Mouse (Mus musculus) lung, embryonic 15.5 days (tissue): ENCODE results near the gene Dao. TPM values are rescaled to one million over a fixed set of nuclear protein-coding genes. Genes with fewer than 3 reads are reported as not detected.

Experiments
- ATAC-seq: fragments of 200-750 bp; cut with Nextera tagmentation; 2 replicates; pipeline ENCODE4 v1.8.0; 2017; ENCODE audit warnings: moderate number of reproducible peaks, borderline replicate concordance; ENCODE audit not compliant: low FRiP score, low TSS enrichment; ENCODE audit errors: extremely low read depth
- H3K27ac ChIP-seq: fragments of 300-500 bp; sonication (generic); 2 replicates; pipeline ENCODE4 v1.5.1; 2015; ENCODE audit warnings: moderate library complexity, mild to moderate bottlenecking, inconsistent platforms
- H3K27me3 ChIP-seq: fragments of 300-500 bp; sonication (generic); 2 replicates; pipeline ENCODE4 v1.6.1; 2015; ENCODE audit warnings: inconsistent platforms
- H3K36me3 ChIP-seq: fragments of 300-500 bp; sonication (generic); 2 replicates; pipeline ENCODE4 v1.6.1; 2015; ENCODE audit warnings: inconsistent platforms
- H3K4me1 ChIP-seq: fragments of 300-500 bp; sonication (generic); 2 replicates; pipeline ENCODE4 v1.6.1; 2015; ENCODE audit warnings: inconsistent platforms
- H3K4me2 ChIP-seq: fragments of 300-500 bp; sonication (generic); 2 replicates; pipeline ENCODE4 v1.6.1; 2015; ENCODE audit warnings: inconsistent platforms, mild to moderate bottlenecking, moderate library complexity
- H3K4me3 ChIP-seq: fragments of 300-500 bp; sonication (generic); 2 replicates; pipeline ENCODE4 v1.5.1; 2015; ENCODE audit warnings: mild to moderate bottlenecking, inconsistent platforms
- H3K9ac ChIP-seq: fragments of 300-500 bp; sonication (generic); 2 replicates; pipeline ENCODE4 v1.6.1; 2015; ENCODE audit warnings: inconsistent platforms
- H3K9me3 ChIP-seq: fragments of 300-500 bp; sonication (generic); 2 replicates; pipeline ENCODE4 v1.6.1; 2016; ENCODE audit warnings: inconsistent platforms
- WGBS: fragments of 180-500 bp; shearing (Covaris S2); methylation state at CpG from one replicate; pipeline ENCODE4 v1.1.7; 2015; 5-methylcytosine and 5-hydroxymethylcytosine counted together
- polyA plus RNA-seq: library from polyadenylated mRNA; unstranded; fragments of >200 nt; fragmentation: Nextera tagmentation; extraction: Ambion mirVana; gene quantifications from 2 replicates; pipeline ENCODE4 v1.2.1, GENCODE M21; 2015

Dao gene
- polyA plus RNA-seq, 1 experiment from 2014 or later = not detected

DNA sequence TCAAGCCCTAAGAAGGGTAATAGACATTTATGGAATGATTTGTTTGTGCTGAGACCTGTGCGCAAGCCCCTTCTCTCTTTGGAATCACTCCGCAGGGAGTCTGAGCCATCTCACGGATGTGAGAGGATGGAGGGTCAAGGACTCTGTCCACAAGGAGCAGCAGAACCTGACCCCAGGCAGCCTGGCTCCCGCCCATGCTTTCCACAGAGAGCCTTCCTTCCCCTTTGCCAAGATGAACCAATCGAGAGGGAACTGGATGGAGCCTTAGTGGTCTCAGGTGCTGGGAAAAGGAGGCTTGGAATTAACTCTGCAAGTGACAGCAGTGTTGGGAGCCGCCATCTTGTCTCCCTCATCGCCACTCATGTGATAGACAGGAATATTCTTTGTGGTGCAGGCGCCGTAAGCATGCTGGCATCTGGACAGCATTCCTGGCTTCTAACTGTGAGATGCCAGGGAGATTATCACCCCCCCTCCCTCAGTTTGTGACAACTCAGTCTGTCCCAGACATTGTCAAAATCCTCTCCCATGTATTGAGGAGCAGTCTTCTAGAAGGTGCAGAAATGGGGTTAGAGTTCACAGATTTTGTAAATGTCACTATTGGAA lies 53.7 kb downstream of the Dao start:
- no peak for ATAC-seq
- no peak overlapping the region for H3K4me3 ChIP-seq
- H3K36me3 ChIP-seq = no peaks in the 10 kb centered on the region
- no peak overlapping the region for H3K4me2 ChIP-seq
- no peaks in the 10 kb centered on the region for H3K9me3 ChIP-seq
- H3K9ac ChIP-seq = no peak overlapping the region
- H3K4me1 ChIP-seq = 0 out of 2 replicates have a peak, but pooled peaks cover 2% of the 10 kb centered on the region
- H3K27ac ChIP-seq = no peak overlapping the region
- WGBS = 65% methylated on average over 9 of the region's 9 CpGs
- no peaks in the 10 kb centered on the region for H3K27me3 ChIP-seq

DNA sequence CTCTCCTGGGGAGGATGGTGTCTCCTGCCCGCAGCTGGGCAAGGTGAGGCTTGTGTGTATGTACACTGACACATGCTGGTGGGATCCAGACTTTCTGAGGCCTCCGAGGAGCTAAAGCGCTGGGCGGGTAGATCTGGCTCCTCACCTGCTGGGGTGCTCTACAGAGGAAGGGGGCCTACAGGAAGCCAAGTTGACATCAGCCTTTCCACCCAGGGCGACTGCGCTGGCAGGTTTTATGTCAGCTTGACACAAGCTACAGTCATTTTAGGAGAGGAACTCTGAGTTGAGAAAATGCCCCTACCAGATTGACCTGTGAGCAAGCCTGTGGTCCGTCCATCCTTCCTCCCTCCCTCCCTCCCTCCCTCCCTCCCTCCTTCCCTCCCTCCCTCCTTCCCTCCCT lies 58.2 kb downstream of the Dao start:
- WGBS = 29% methylated on average over 7 of the region's 7 CpGs

DNA sequence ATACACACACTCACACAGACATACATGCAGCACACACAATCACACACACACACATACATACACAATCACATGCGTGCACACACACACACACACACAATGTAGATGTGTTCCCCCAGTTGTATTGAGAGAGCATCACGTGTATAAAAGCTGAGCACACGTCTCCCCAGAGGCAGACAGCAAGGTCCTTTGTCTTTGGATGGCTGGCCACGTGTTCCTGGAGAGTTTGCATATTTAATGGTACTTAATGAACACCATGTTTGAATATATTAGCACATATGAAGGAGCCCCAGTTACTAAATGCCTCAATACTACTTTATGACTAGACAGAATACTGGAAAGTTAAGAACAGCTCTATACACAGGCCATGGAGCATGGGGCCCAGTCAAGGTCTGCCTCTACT lies 60.5 kb downstream of the Dao start:
- Histone ChIP-seq H3K27ac (no peak overlapping the region), H3K27me3 (no peaks in the 10 kb centered on the region), H3K9me3 (no peaks in the 10 kb centered on the region), H3K4me1 (no peaks in the 10 kb centered on the region), H3K36me3 (no peaks in the 10 kb centered on the region), H3K4me3 (no peak overlapping the region), H3K9ac (no peak overlapping the region), H3K4me2 (no peak overlapping the region)
- ATAC-seq = no peak
- 59% methylated on average over 4 of the region's 4 CpGs for WGBS

More for the DNA sequence above, 58.2 kb downstream of the Dao start:
- no peak for ATAC-seq
- H3K36me3 ChIP-seq = no peaks in the 10 kb centered on the region
- H3K27ac ChIP-seq = no peak overlapping the region
- H3K4me1 ChIP-seq = no peaks in the 10 kb centered on the region
- no peak overlapping the region for H3K9ac ChIP-seq
- no peaks in the 10 kb centered on the region for H3K9me3 ChIP-seq
- no peak overlapping the region for H3K4me2 ChIP-seq
- H3K27me3 ChIP-seq = no peaks in the 10 kb centered on the region
- H3K4me3 ChIP-seq = no peak overlapping the region

DNA sequence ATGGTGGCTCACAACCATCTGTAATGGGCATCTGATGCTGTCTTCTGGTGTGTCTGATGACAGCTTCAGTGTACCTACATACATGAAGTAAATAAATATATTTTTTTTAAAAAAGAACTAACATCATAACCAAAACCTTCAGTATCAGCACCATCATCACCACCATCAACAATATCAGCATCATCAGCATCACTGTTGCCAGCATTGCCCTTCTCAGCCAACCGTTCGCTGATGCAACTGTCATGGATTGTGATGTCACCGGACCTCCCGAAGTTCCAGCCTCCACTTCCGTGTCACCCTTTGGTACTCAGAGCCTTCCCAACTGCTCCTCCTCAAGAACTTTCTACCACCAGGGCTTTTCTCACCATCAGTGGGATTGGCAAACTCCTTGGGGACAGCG lies 61.7 kb downstream of the Dao start, which contains the start of gene Usp30:
Usp30 (plus strand) TSS at position 301 of the 400 bp plus-strand sequence.
- Histone ChIP-seq H3K9me3 (no peaks in the 10 kb centered on the region), H3K9ac (no peak within 1 kb of the TSS), H3K4me2 (no peak within 1 kb of the TSS), H3K4me1 (no peaks in the 10 kb centered on the region), H3K4me3 (no peak within 1 kb of the TSS), H3K36me3 (no peaks in the 10 kb centered on the region), H3K27me3 (no peaks in the 10 kb centered on the region), H3K27ac (no peak within 1 kb of the TSS)
- WGBS = 83% methylated on average over 6 of the region's 6 CpGs
- no peak for ATAC-seq

DNA sequence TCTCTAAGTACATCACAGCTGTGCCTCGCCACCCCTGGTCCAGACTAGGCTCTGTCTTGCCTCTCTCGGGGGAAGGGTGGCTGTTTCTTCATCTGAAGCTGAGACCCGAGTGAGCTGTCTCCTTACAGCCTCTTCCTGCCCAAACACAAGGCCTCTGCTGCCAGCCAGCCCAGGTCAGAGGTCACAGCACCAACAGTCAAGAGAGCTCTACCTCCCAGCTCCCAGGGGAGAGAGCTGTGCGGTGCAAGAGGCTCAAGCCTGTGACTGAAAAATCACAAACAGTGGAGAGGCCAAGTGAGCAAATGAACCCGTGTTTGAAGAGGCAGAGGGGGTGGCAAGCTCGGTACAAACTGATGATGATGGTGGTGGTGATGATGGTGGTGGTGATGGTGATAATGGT lies 63.1 kb downstream of the Dao start:
- Histone ChIP-seq H3K4me2 (no peak overlapping the region), H3K36me3 (no peaks in the 10 kb centered on the region), H3K4me3 (no peak overlapping the region), H3K27ac (no peak overlapping the region), H3K27me3 (no peaks in the 10 kb centered on the region), H3K9ac (no peak overlapping the region), H3K9me3 (no peaks in the 10 kb centered on the region), H3K4me1 (no peaks in the 10 kb centered on the region)
- 31% methylated on average over 6 of the region's 6 CpGs for WGBS
- no peak for ATAC-seq

DNA sequence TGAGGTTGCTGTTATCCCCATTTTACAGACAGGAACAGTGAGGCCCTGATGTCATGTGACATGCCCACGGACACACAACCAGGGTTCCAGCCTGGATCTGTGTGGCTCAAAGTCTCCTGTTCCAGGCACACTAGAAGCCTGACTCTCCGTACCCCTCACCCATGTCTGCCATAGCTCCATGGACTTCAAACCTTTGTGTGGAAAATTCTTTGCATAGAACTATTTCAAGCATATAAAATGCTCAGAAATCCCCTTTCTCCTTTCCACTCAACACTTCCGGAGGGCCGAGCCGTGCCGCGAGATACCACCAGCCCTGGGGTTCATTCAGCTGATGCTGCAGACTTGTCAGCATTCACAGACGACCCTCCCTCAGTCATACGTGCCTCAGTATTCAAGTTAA lies 64.0 kb downstream of the Dao start:
- ATAC-seq = no peak
- H3K9ac ChIP-seq = no peak overlapping the region
- H3K9me3 ChIP-seq = no peaks in the 10 kb centered on the region
- H3K27ac ChIP-seq = no peak overlapping the region
- no peak overlapping the region for H3K4me3 ChIP-seq
- no peaks in the 10 kb centered on the region for H3K36me3 ChIP-seq
- H3K4me1 ChIP-seq = no peaks in the 10 kb centered on the region
- no peak overlapping the region for H3K4me2 ChIP-seq
- 76% methylated on average over 9 of the region's 9 CpGs for WGBS
- H3K27me3 ChIP-seq = no peaks in the 10 kb centered on the region

DNA sequence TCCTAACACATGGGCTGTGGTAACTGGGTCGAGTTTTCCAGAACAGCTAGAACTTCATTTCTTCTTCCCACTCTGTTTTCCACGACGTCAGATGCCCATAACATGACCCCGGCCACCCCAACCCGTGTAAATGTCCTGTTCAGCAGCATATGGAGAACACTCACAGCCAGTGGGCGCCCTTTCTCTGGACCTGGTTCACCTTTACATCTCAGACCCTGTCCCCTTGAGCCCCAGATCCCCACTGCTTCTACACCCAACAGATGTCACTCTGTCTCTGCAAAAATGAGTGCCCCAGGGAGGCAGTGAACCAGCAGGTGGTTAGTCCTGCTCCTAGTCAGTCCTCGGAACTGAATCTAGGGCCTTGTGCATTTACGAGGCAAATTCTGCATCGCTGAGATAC lies 64.5 kb downstream of the Dao start:
- WGBS = 65% methylated on average over 9 of the region's 9 CpGs
- no peak overlapping the region for H3K27ac ChIP-seq
- no peak overlapping the region for H3K4me3 ChIP-seq
- no peaks in the 10 kb centered on the region for H3K27me3 ChIP-seq
- H3K36me3 ChIP-seq = no peaks in the 10 kb centered on the region
- H3K9ac ChIP-seq = no peak overlapping the region
- H3K4me1 ChIP-seq = no peaks in the 10 kb centered on the region
- H3K9me3 ChIP-seq = no peaks in the 10 kb centered on the region
- ATAC-seq = no peak
- H3K4me2 ChIP-seq = no peak overlapping the region

DNA sequence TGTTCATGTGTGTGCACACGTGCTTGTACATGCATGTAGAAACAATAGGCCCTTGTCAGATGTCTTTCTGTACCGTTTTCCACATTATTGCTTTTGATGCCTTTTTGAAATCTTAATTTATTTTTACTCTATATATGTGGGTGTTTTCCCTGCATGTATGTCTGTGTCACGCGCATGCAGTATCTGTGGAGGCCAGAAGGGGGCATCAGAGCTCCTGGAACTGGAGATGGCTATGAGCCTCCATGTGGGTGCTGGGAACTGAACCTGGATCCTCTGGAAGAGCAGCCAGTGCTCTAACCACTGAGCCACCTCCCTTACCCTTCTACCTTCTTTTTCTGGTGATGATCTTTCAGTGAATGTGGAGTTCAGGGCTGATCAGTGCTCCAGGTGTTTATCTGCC lies 67.4 kb downstream of the Dao start:
- H3K4me3 ChIP-seq = no peak overlapping the region
- H3K4me1 ChIP-seq = no peaks in the 10 kb centered on the region
- no peaks in the 10 kb centered on the region for H3K36me3 ChIP-seq
- no peak overlapping the region for H3K9ac ChIP-seq
- no peak for ATAC-seq
- H3K27ac ChIP-seq = no peak overlapping the region
- no peaks in the 10 kb centered on the region for H3K9me3 ChIP-seq
- H3K27me3 ChIP-seq = no peaks in the 10 kb centered on the region
- H3K4me2 ChIP-seq = no peak overlapping the region
- 86% methylated on average over 4 of the region's 4 CpGs for WGBS

DNA sequence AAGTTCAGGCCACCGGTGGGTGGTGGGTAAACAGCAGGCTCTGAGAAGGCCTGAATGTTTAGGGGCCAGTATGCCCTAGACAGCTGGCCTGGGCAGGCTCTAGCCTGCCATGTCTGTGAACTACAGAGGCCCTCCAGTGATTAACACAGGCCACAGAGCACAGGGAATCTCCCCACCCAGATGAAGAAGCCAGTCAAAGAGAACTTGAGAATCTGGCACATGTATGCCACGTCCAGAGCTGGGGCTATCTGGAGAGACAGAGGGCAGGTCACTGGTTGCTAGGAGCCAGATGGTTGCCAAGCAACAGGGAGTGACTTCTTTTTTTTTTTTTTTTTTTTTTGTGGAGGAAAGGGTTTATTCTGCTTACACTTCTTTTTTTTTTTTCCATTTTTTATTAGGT lies 68.8 kb downstream of the Dao start:
- ATAC-seq = no peak
- H3K36me3 ChIP-seq = no peaks in the 10 kb centered on the region
- 47% methylated on average over 2 of the region's 2 CpGs for WGBS
- H3K4me3 ChIP-seq = no peak overlapping the region
- no peaks in the 10 kb centered on the region for H3K27me3 ChIP-seq
- no peaks in the 10 kb centered on the region for H3K9me3 ChIP-seq
- no peak overlapping the region for H3K4me2 ChIP-seq
- H3K9ac ChIP-seq = no peak overlapping the region
- H3K4me1 ChIP-seq = no peaks in the 10 kb centered on the region
- H3K27ac ChIP-seq = no peak overlapping the region

Other genes starting within 250 kb of the Dao start
- 55.4 and 58.8 TPM in 2 replicates for gene Sart3, start 231.2 kb upstream of the Dao start, polyA plus RNA-seq
- 108 and 111 TPM in 2 replicates for gene Iscu, start 231.0 kb upstream of the Dao start, polyA plus RNA-seq
- 47.0 and 48.1 TPM in 2 replicates for gene Tmem119, start 203.2 kb upstream of the Dao start, polyA plus RNA-seq
- 4.6 and 8.2 TPM in 2 replicates for gene Selplg, start 171.1 kb upstream of the Dao start, polyA plus RNA-seq
- gene Coro1c, start 94.9 kb upstream of the Dao start, polyA plus RNA-seq = 143 and 144 TPM in 2 replicates
- 15.7 and 16.6 TPM in 2 replicates for gene Ssh1, start 9.8 kb upstream of the Dao start, polyA plus RNA-seq
- 11.4 and 13.2 TPM in 2 replicates for gene Usp30, start 61.8 kb downstream of the Dao start, polyA plus RNA-seq
- gene Svop, start 87.9 kb downstream of the Dao start, polyA plus RNA-seq = 0.28 and 0.44 TPM in 2 replicates
- 9.5 and 10.3 TPM in 2 replicates for gene Alkbh2, start 124.5 kb downstream of the Dao start, polyA plus RNA-seq
- 50.9 and 51.8 TPM in 2 replicates for gene Ung, start 126.7 kb downstream of the Dao start, polyA plus RNA-seq
- 1.7 and 2.4 TPM in 2 replicates for gene Acacb, start 142.8 kb downstream of the Dao start, polyA plus RNA-seq